Mouse (Mus musculus) heart, embryonic 10.5 days (tissue): ENCODE measurements around the gene Rrp12. TPM values are rescaled to one million over a fixed set of nuclear protein-coding genes. Genes with fewer than 3 reads are reported as not detected.
"Not testable (repeated sequence)": the region's sequence is repeated elsewhere in the genome, so short reads cannot be mapped to it uniquely, and the experiment has no call there.

Experiments used
- DNase-seq: peaks from one replicate; pipeline ENCODE4 v3.0.0-alpha.2; 2017; ENCODE audit warnings: low spot score
- H3K27ac ChIP-seq: fragments of 300-500 bp; sonication (generic); 2 replicates; pipeline ENCODE4 v1.5.1; 2016; ENCODE audit warnings: mild to moderate bottlenecking
- H3K27me3 ChIP-seq: fragments of 300-500 bp; sonication (generic); 2 replicates; pipeline ENCODE4 v1.6.1; 2016; ENCODE audit warnings: mild to moderate bottlenecking; ENCODE audit not compliant: poor library complexity, insufficient read depth, severe bottlenecking
- H3K36me3 ChIP-seq: fragments of 300-500 bp; sonication (generic); 2 replicates; pipeline ENCODE4 v1.6.1; 2016; ENCODE audit warnings: mild to moderate bottlenecking, moderate library complexity
- H3K4me1 ChIP-seq: fragments of 300-500 bp; sonication (generic); 2 replicates; pipeline ENCODE4 v1.6.1; 2016; ENCODE audit warnings: mild to moderate bottlenecking
- H3K4me3 ChIP-seq: fragments of 300-500 bp; sonication (generic); 2 replicates; pipeline ENCODE4 v1.5.1; 2016; ENCODE audit warnings: mild to moderate bottlenecking, moderate library complexity
- H3K9me3 ChIP-seq: fragments of 300-500 bp; sonication (generic); 2 replicates; pipeline ENCODE4 v1.6.1; 2016; ENCODE audit warnings: mild to moderate bottlenecking, moderate library complexity
- WGBS: fragments of 180-500 bp; shearing (Covaris S2); methylation state at CpG from one replicate; pipeline ENCODE4 v1.1.7; 2016; 5-methylcytosine and 5-hydroxymethylcytosine counted together
- polyA plus RNA-seq: library from polyadenylated mRNA; unstranded; fragments of >200 nt; fragmentation: Nextera tagmentation; extraction: Ambion mirVana; gene quantifications from 2 replicates; pipeline ENCODE4 v1.2.1, GENCODE M21; 2016

Rrp12 gene
- polyA plus RNA-seq, 1 experiment from 2014 or later, result 25.8 TPM

- no peaks in the 10 kb centered on the region for H3K27me3 ChIP-seq
- no peak overlapping the region for H3K27ac ChIP-seq
- H3K36me3 ChIP-seq, result no peaks in the 10 kb centered on the region
- no peak for DNase-seq
- 68% methylated on average over 4 of the region's 4 CpGs for WGBS
- no peak overlapping the region for H3K4me3 ChIP-seq
- peaks cover 8% of the 10 kb centered on the region for H3K4me1 ChIP-seq
- H3K9me3 ChIP-seq, result no peaks in the 10 kb centered on the region
Measured at GRCm38 (mm10) chr19:41852423-41852822, 43.5 kb downstream of the Rrp12 start.

- 0 out of 2 replicates have a peak overlapping the region, but pooled peaks have one; percentile 8 for H3K4me3 ChIP-seq
- H3K9me3 ChIP-seq, result no peaks in the 10 kb centered on the region
- peaks cover 18% of the 10 kb centered on the region for H3K4me1 ChIP-seq
- no peaks in the 10 kb centered on the region for H3K36me3 ChIP-seq
- H3K27me3 ChIP-seq, result no peaks in the 10 kb centered on the region
- 35% methylated on average over 14 of the region's 14 CpGs for WGBS
- DNase-seq, result no peak
- H3K27ac ChIP-seq, result 0 out of 2 replicates have a peak overlapping the region, but pooled peaks have one; percentile 17
Measured at GRCm38 (mm10) chr19:41850719-41851543, 45.0 kb downstream of the Rrp12 start.

GRCm38 (mm10) chr19:41850021-41850718, 45.8 kb downstream of the Rrp12 start:
- Histone ChIP-seq H3K27ac (no peak overlapping the region), H3K4me3 (no peak overlapping the region), H3K27me3 (no peaks in the 10 kb centered on the region), H3K4me1 (peaks cover 20% of the 10 kb centered on the region), H3K36me3 (no peaks in the 10 kb centered on the region), H3K9me3 (no peaks in the 10 kb centered on the region)
- 43% methylated on average over 6 of the region's 6 CpGs for WGBS
- no peak for DNase-seq

- Histone ChIP-seq H3K4me1 (peaks cover 20% of the 10 kb centered on the region), H3K36me3 (no peaks in the 10 kb centered on the region), H3K27me3 (no peaks in the 10 kb centered on the region), H3K9me3 (no peaks in the 10 kb centered on the region), H3K4me3 (peak within 1 kb of the TSS; percentile 88), H3K27ac (peak within 1 kb of the TSS; percentile 96)
- DNase-seq, result peak; percentile 96
- under 1% methylated on average over 72 of the region's 72 CpGs for WGBS
Measured at GRCm38 (mm10) chr19:41847992-41848851, 47.8 kb downstream of the Rrp12 start, which contains the start of gene Frat2. TSS of gene Frat2 (minus strand) at chr19:41848132.

GRCm38 (mm10) chr19:41847614-41847991, 48.4 kb downstream of the Rrp12 start:
- peaks cover 20% of the 10 kb centered on the region for H3K4me1 ChIP-seq
- H3K27me3 ChIP-seq, H3K36me3 ChIP-seq, H3K9me3 ChIP-seq: not testable (repeated sequence)
- H3K4me3 ChIP-seq, result peak overlapping the region; percentile 88
- peak; percentile 82 for DNase-seq
- 0% methylated on average over 45 of the region's 53 CpGs for WGBS
- H3K27ac ChIP-seq, result peak overlapping the region; percentile 96

GRCm38 (mm10) chr19:41847091-41847581, 48.8 kb downstream of the Rrp12 start:
- no peaks in the 10 kb centered on the region for H3K27me3 ChIP-seq
- no peaks in the 10 kb centered on the region for H3K36me3 ChIP-seq
- peak; percentile 80 for DNase-seq
- H3K27ac ChIP-seq, result peak overlapping the region; percentile 96
- H3K9me3 ChIP-seq, result no peaks in the 10 kb centered on the region
- under 1% methylated on average over 64 of the region's 64 CpGs for WGBS
- H3K4me3 ChIP-seq, result peak overlapping the region; percentile 88
- H3K4me1 ChIP-seq, result peaks cover 20% of the 10 kb centered on the region

- H3K27me3 ChIP-seq, result no peaks in the 10 kb centered on the region
- DNase-seq, result no peak
- peak overlapping the region; percentile 96 for H3K27ac ChIP-seq
- no peaks in the 10 kb centered on the region for H3K9me3 ChIP-seq
- WGBS, result 8% methylated on average over 21 of the region's 21 CpGs
- peaks cover 21% of the 10 kb centered on the region for H3K4me1 ChIP-seq
- H3K36me3 ChIP-seq, result no peaks in the 10 kb centered on the region
- peak overlapping the region; percentile 88 for H3K4me3 ChIP-seq
Measured at GRCm38 (mm10) chr19:41846366-41847090, 49.4 kb downstream of the Rrp12 start.

- 80% methylated on average over 6 of the region's 6 CpGs for WGBS
- peaks cover 24% of the 10 kb centered on the region for H3K4me1 ChIP-seq
Measured at GRCm38 (mm10) chr19:41844345-41844744, 51.6 kb downstream of the Rrp12 start.

GRCm38 (mm10) chr19:41842706-41843105, 53.3 kb downstream of the Rrp12 start:
- DNase-seq, result no peak
- H3K4me1 ChIP-seq, result peaks cover 35% of the 10 kb centered on the region
- 75% methylated on average over 4 of the region's 4 CpGs for WGBS
- no peaks in the 10 kb centered on the region for H3K36me3 ChIP-seq
- H3K27ac ChIP-seq, result no peak overlapping the region
- no peaks in the 10 kb centered on the region for H3K9me3 ChIP-seq
- no peak overlapping the region for H3K4me3 ChIP-seq
- no peaks in the 10 kb centered on the region for H3K27me3 ChIP-seq

More at GRCm38 (mm10) chr19:41844345-41844744, 51.6 kb downstream of the Rrp12 start:
- Histone ChIP-seq H3K27me3 (no peaks in the 10 kb centered on the region), H3K9me3 (no peaks in the 10 kb centered on the region), H3K27ac (no peak overlapping the region), H3K4me3 (no peak overlapping the region), H3K36me3 (no peaks in the 10 kb centered on the region)
- no peak for DNase-seq

GRCm38 (mm10) chr19:41842196-41842595, 53.8 kb downstream of the Rrp12 start:
- no peaks in the 10 kb centered on the region for H3K9me3 ChIP-seq
- DNase-seq, result no peak
- H3K36me3 ChIP-seq, result no peaks in the 10 kb centered on the region
- H3K27ac ChIP-seq, result no peak overlapping the region
- no peak overlapping the region for H3K4me3 ChIP-seq
- 87% methylated on average over 4 of the region's 4 CpGs for WGBS
- H3K27me3 ChIP-seq, result no peaks in the 10 kb centered on the region
- H3K4me1 ChIP-seq, result peaks cover 39% of the 10 kb centered on the region

- 33% methylated on average over 7 of the region's 7 CpGs for WGBS
- H3K4me1 ChIP-seq, result peaks cover 39% of the 10 kb centered on the region
- H3K4me3 ChIP-seq, result no peak overlapping the region
- no peak for DNase-seq
- H3K27me3 ChIP-seq, result no peaks in the 10 kb centered on the region
- H3K36me3 ChIP-seq, result no peaks in the 10 kb centered on the region
- H3K9me3 ChIP-seq, result no peaks in the 10 kb centered on the region
- peak overlapping the region; percentile 44; the same call in 1 of the 2 replicates for H3K27ac ChIP-seq
Measured at GRCm38 (mm10) chr19:41841105-41841750, 54.7 kb downstream of the Rrp12 start.
